Mouse (Mus musculus): ENCODE results near the gene Gpat2. TPM values are rescaled to one million over a fixed set of nuclear protein-coding genes. Genes with fewer than 3 reads are reported as not detected.

Gene Gpat2
- total and polyA plus RNA-seq, 3 experiments = not detected

DNA sequence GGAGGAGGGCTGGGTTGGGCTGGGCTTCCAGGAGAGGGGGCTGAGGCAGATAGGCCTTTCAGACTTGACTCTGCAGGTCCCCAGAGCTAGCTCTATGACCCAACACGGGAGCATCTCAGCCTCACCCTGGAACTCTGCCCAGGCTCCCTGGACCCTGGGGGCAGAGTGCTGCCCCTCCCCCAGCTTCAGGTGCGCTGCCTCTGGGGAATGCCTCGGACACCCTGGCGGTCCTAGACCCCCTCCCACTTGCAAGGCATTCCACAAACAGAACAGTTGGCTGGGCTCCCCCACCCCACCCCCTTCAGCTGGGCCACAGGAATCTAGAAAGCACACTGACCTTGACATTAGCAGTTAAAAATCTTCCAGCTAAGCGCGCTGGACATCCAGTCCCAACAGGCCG is 24.7 kb downstream of the Gpat2 start:
- Histone ChIP-seq H3K36me3 (replicated peaks) (no peaks in the 10 kb centered on the region), H3K27me3 (ENCODE audit: insufficient read depth, low read length) (peaks cover 23% of the 10 kb centered on the region), H3K4me1 (ENCODE audit: insufficient read depth, low read depth, low read length) (peaks cover 11% of the 10 kb centered on the region), H3K4me3 (ENCODE audit: low read depth, low read length) (no peak overlapping the region), H3K9me3 (replicated peaks) (no peaks in the 10 kb centered on the region)
- DNase-seq (ENCODE audit: low spot score) (no peak), ATAC-seq (ENCODE audit: extremely low read depth, insufficient number of reproducible peaks, low FRiP score, poor library complexity, severe bottlenecking) (no peak)
- TF ChIP-seq TAL1 (conservative IDR thresholded peaks at IDR 0.05; ENCODE audit: low read depth, low read length) (no peak), GATA2 (IDR thresholded peaks at IDR 0.05; ENCODE audit: borderline replicate concordance, low read depth, low read length) (no peak), GATA1 (IDR thresholded peaks at IDR 0.05; ENCODE audit: borderline replicate concordance, low read length) (no peak), POLR2AphosphoS5 (IDR thresholded peaks at IDR 0.05; ENCODE audit: insufficient replicate concordance, low read depth, low read length) (no peak), CTCF (IDR thresholded peaks at IDR 0.05; ENCODE audit: low read depth, low read length) (no peak)

DNA sequence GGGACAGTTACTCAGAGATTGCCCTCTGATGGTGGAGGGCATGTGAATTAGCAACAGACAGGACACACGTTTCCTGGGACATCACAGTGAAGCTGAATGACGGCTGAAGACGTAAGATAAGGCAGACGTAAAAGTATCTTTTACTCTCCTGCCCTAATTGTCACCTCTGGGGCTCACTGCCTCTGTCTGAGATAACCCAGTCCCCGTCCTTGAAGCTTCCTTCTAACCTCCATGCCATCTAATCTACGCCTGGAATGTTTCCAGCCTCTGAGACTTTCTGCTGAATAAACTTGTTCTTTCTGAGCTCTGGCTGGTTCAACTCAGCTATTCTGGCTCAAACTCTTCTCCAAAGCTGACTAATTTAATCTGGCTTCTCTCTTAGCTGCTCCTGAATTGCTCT is 26.7 kb downstream of the Gpat2 start:
- H3K4me3 ChIP-seq (ENCODE audit: low read depth, low read length) = no peak overlapping the region
- peaks cover 32% of the 10 kb centered on the region for H3K27me3 ChIP-seq (ENCODE audit: insufficient read depth, low read length)
- no peaks in the 10 kb centered on the region for H3K36me3 ChIP-seq (replicated peaks)
- no peak for TF ChIP-seq TAL1 (conservative IDR thresholded peaks at IDR 0.05; ENCODE audit: low read depth, low read length)
- TF ChIP-seq POLR2AphosphoS5 (IDR thresholded peaks at IDR 0.05; ENCODE audit: insufficient replicate concordance, low read depth, low read length) = no peak
- TF ChIP-seq GATA1 (IDR thresholded peaks at IDR 0.05; ENCODE audit: borderline replicate concordance, low read length) = no peak
- TF ChIP-seq CTCF (IDR thresholded peaks at IDR 0.05; ENCODE audit: low read depth, low read length) = no peak
- no peak for TF ChIP-seq GATA2 (IDR thresholded peaks at IDR 0.05; ENCODE audit: borderline replicate concordance, low read depth, low read length)
- H3K4me1 ChIP-seq (ENCODE audit: insufficient read depth, low read depth, low read length) = peaks cover 5% of the 10 kb centered on the region; the same call in 1 of the 2 replicates
- no peaks in the 10 kb centered on the region for H3K9me3 ChIP-seq (replicated peaks)
- ATAC-seq (ENCODE audit: extremely low read depth, insufficient number of reproducible peaks, low FRiP score, poor library complexity, severe bottlenecking) (no peak), DNase-seq (ENCODE audit: low spot score) (no peak)

DNA sequence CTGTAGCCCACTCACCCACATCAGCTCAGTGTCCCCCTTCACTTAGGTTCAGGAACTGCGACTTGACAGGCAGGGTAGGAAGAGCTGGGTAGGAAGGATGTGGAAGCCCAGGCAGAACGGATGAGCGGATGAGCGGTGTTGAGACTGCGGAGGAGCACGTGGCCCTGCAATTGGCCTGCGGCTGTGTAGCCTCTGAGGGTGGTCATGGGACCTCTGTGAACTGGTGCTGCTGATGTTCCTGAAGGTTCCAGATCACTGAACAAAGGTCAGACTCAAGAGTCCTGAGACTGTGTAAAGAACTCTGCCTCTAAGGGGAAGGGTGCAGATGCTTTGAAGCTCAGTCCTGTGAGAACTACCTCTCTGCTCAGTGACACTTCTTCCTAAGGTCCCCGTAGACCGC is 28.1 kb downstream of the Gpat2 start:
- no peak for TF ChIP-seq GATA1 (IDR thresholded peaks at IDR 0.05; ENCODE audit: borderline replicate concordance, low read length)
- no peak for TF ChIP-seq POLR2AphosphoS5 (IDR thresholded peaks at IDR 0.05; ENCODE audit: insufficient replicate concordance, low read depth, low read length)
- no peak for TF ChIP-seq CTCF (IDR thresholded peaks at IDR 0.05; ENCODE audit: low read depth, low read length)
- ATAC-seq (ENCODE audit: extremely low read depth, insufficient number of reproducible peaks, low FRiP score, poor library complexity, severe bottlenecking) = no peak
- Histone ChIP-seq H3K4me3 (ENCODE audit: low read depth, low read length) (no peak overlapping the region), H3K9me3 (replicated peaks) (no peaks in the 10 kb centered on the region), H3K4me1 (ENCODE audit: insufficient read depth, low read depth, low read length) (0 out of 2 replicates have a peak, but pooled peaks cover 2% of the 10 kb centered on the region), H3K36me3 (replicated peaks) (no peaks in the 10 kb centered on the region), H3K27me3 (ENCODE audit: insufficient read depth, low read length) (peaks cover 36% of the 10 kb centered on the region)
- no peak for DNase-seq (ENCODE audit: low spot score)

GRCm38 (mm10) chr2:127453764-127454163 is 28.8 kb downstream of the Gpat2 start:
- H3K4me1 ChIP-seq (ENCODE audit: insufficient read depth, low read depth, low read length) = 0 out of 2 replicates have a peak, but pooled peaks cover 2% of the 10 kb centered on the region
- ATAC-seq (ENCODE audit: extremely low read depth, insufficient number of reproducible peaks, low FRiP score, poor library complexity, severe bottlenecking) = no peak
- peaks cover 36% of the 10 kb centered on the region for H3K27me3 ChIP-seq (ENCODE audit: insufficient read depth, low read length)
- no peak overlapping the region for H3K4me3 ChIP-seq (ENCODE audit: low read depth, low read length)
- no peaks in the 10 kb centered on the region for H3K36me3 ChIP-seq (replicated peaks)
- no peaks in the 10 kb centered on the region for H3K9me3 ChIP-seq (replicated peaks)
- DNase-seq (ENCODE audit: low spot score) = peak; percentile 57
- TF ChIP-seq POLR2AphosphoS5 (IDR thresholded peaks at IDR 0.05; ENCODE audit: insufficient replicate concordance, low read depth, low read length) (no peak), CTCF (IDR thresholded peaks at IDR 0.05; ENCODE audit: low read depth, low read length) (peak; percentile 76)

DNA sequence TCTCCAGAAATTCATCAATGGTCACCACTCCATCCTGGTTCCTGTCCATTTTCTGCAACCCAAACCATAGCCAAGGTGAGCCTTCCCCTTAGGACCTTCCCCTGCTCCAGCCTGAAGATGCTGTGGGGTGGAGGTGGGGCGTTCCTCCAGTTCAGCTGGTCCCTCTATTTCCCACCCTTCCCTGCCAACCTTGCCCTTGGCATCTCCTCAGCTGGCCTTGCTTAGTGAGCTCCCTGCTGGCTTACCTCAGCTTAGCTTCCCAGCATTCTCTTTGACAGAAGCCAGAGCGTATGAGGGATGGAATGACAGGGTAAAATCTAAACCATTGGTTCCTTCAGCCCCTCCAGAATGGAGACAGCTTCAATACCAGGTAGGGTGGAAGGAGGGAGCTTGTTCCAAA is 34.3 kb downstream of the Gpat2 start:
- ATAC-seq (ENCODE audit: extremely low read depth, insufficient number of reproducible peaks, low FRiP score, poor library complexity, severe bottlenecking) = no peak
- no peaks in the 10 kb centered on the region for H3K9me3 ChIP-seq (replicated peaks)

DNA sequence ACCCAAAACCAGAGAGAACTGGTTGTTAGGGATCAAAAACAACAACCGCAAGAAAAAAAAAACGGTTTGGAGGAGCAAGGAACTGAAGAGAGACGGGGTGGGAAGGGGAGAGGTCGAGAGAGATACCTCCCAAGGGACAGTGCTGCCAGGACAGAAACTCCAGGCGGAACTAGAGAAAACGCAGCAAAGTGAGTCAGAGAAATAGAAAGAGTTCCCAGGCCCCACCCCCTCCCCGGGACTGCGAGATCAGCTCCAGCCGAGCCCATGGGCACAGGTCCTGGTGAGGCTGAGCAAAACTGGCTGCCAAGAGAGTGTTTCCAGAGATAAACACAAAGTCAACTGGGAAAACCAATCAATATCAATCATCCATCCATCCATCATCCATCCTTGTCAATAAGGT is 36.4 kb downstream of the Gpat2 start:
- Histone ChIP-seq H3K27me3 (ENCODE audit: insufficient read depth, low read length) (peaks cover 13% of the 10 kb centered on the region), H3K4me3 (ENCODE audit: low read depth, low read length) (no peak overlapping the region), H3K36me3 (replicated peaks) (no peaks in the 10 kb centered on the region), H3K9me3 (replicated peaks) (no peaks in the 10 kb centered on the region), H3K4me1 (ENCODE audit: insufficient read depth, low read depth, low read length) (no peaks in the 10 kb centered on the region; the same call in 1 of the 2 replicates)
- DNase-seq (ENCODE audit: low spot score) = no peak
- no peak for ATAC-seq (ENCODE audit: extremely low read depth, insufficient number of reproducible peaks, low FRiP score, poor library complexity, severe bottlenecking)
- TF ChIP-seq CTCF (IDR thresholded peaks at IDR 0.05; ENCODE audit: low read depth, low read length) (no peak), POLR2AphosphoS5 (IDR thresholded peaks at IDR 0.05; ENCODE audit: insufficient replicate concordance, low read depth, low read length) (no peak), GATA2 (IDR thresholded peaks at IDR 0.05; ENCODE audit: borderline replicate concordance, low read depth, low read length) (no peak), TAL1 (conservative IDR thresholded peaks at IDR 0.05; ENCODE audit: low read depth, low read length) (no peak), GATA1 (IDR thresholded peaks at IDR 0.05; ENCODE audit: borderline replicate concordance, low read length) (no peak)

More for the DNA sequence above, 34.3 kb downstream of the Gpat2 start:
- Histone ChIP-seq H3K4me1 (ENCODE audit: insufficient read depth, low read depth, low read length) (no peaks in the 10 kb centered on the region; the same call in 1 of the 2 replicates), H3K36me3 (replicated peaks) (no peaks in the 10 kb centered on the region), H3K4me3 (ENCODE audit: low read depth, low read length) (no peak overlapping the region), H3K27me3 (ENCODE audit: insufficient read depth, low read length) (peaks cover 16% of the 10 kb centered on the region)
- no peak for DNase-seq (ENCODE audit: low spot score)
- no peak for TF ChIP-seq GATA2 (IDR thresholded peaks at IDR 0.05; ENCODE audit: borderline replicate concordance, low read depth, low read length)
- TF ChIP-seq CTCF (IDR thresholded peaks at IDR 0.05; ENCODE audit: low read depth, low read length) = no peak
- no peak for TF ChIP-seq GATA1 (IDR thresholded peaks at IDR 0.05; ENCODE audit: borderline replicate concordance, low read length)
- no peak for TF ChIP-seq POLR2AphosphoS5 (IDR thresholded peaks at IDR 0.05; ENCODE audit: insufficient replicate concordance, low read depth, low read length)
- TF ChIP-seq TAL1 (conservative IDR thresholded peaks at IDR 0.05; ENCODE audit: low read depth, low read length) = no peak

DNA sequence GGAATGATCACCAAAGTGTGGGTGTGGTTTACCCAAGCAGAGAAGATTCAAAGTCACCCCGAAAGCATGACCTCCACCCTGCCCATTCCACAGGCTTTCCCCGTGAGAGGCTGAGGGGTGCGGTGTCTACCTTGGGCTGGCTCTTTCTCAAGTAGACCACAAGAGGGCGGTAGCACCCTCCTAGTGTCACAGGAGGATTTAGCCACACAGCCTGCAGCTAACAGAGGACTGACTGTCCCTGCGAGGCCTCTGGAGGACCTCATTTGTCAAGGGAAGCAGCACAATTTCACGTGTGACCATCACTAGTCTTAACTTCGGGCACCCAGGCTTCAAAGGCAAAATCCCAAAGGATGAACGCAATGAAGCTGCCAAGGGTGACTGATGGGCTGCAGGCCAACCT is 37.3 kb downstream of the Gpat2 start:
- H3K36me3 ChIP-seq (replicated peaks) = no peaks in the 10 kb centered on the region
- peak; percentile 52 for DNase-seq (ENCODE audit: low spot score)

More for the DNA sequence above, 37.3 kb downstream of the Gpat2 start:
- ATAC-seq (ENCODE audit: extremely low read depth, insufficient number of reproducible peaks, low FRiP score, poor library complexity, severe bottlenecking) = peak; percentile 22; the same call in 1 of the 2 replicates
- no peaks in the 10 kb centered on the region for H3K9me3 ChIP-seq (replicated peaks)
- no peak for TF ChIP-seq TAL1 (conservative IDR thresholded peaks at IDR 0.05; ENCODE audit: low read depth, low read length)
- no peak for TF ChIP-seq POLR2AphosphoS5 (IDR thresholded peaks at IDR 0.05; ENCODE audit: insufficient replicate concordance, low read depth, low read length)
- TF ChIP-seq CTCF (IDR thresholded peaks at IDR 0.05; ENCODE audit: low read depth, low read length) = peak; percentile 75
- no peak for TF ChIP-seq GATA2 (IDR thresholded peaks at IDR 0.05; ENCODE audit: borderline replicate concordance, low read depth, low read length)
- no peak for TF ChIP-seq GATA1 (IDR thresholded peaks at IDR 0.05; ENCODE audit: borderline replicate concordance, low read length)
- H3K27me3 ChIP-seq (ENCODE audit: insufficient read depth, low read length) = peaks cover 5% of the 10 kb centered on the region
- H3K4me3 ChIP-seq (ENCODE audit: low read depth, low read length) = no peak overlapping the region
- no peaks in the 10 kb centered on the region; the same call in 1 of the 2 replicates for H3K4me1 ChIP-seq (ENCODE audit: insufficient read depth, low read depth, low read length)

Data from G1E (cell line).